Mouse (Mus musculus) layer of hippocampus, adult 8-10 months (tissue): ENCODE measurements at regions not wholly inside any gene's neighbourhood (a gene's known extent, or its start where the extent isn't known, plus 50 kb on each side); places are given as distances from the start of the nearest gene placed in this dataset.

ENCODE experiments used
- DNase-seq, 2 experiments: peaks; one replicate each; pipeline ENCODE4 v3.0.0; 2022; ENCODE audit warnings: low spot score in 2 of 2

DNA sequence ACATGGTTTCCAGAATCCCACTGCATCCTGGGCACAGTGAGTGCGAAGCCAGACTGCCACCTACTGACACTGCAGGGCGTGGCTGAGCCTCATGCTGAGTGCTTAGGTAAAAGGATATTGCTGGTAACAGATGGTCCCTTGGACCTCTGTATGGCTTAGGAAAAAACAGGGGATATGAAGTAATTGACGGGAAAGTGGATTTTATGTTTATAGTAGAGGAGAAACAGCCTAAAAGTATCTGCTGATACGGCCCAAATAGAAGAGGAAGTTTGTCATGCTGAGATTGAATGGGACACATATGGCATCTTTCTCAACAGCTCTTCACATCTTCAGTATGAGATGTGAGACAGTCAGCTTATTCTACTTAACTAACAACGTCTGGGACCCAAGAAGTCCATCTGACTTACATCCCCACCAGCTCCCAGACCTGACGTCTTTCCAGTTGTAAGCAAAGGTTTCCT is 182.1 kb downstream of the Rap2a start:
- DNase-seq, result peak in 1 of 2 experiments; percentile 52

DNA sequence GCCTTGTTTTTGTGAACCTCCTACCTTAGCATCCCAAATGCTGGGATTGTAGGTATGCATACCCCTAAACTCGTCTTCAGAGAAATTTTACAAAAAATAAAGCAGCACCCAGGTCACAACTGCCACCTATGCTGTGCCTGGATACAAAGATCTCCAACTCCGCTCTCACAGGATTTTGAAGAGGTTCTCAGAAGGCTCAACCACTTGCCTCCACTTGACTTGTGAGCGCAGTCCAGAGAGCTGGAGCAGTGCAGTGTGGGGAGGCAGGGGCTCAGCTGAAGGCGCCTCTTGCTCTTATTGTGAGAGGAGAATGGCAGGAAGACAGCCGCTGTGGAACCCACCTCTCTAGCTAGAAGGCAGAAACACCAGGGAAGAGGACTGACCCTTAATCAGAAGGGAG is 182.9 kb downstream of the Rap2a start:
- no peak for DNase-seq

DNA sequence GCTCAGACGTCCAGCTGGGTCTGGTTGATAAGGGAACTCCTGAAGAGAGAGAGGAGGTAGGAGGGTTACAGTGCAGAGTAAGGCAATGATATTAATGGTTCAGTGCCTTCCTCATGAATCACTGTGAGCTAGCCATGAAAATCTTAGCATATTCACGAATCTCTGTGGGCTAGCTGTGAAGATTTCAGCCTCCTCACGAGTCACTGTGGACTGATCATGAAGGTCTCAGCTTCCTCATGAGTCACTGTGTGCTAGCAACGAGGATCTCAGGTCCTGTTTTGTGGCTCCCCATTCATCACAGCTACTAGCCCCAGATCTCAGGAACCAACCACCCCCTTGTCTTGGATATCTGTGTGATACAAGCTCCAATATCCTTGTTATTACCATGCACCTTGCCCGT is 191.4 kb downstream of the Rap2a start:
- DNase-seq, result no peak

DNA sequence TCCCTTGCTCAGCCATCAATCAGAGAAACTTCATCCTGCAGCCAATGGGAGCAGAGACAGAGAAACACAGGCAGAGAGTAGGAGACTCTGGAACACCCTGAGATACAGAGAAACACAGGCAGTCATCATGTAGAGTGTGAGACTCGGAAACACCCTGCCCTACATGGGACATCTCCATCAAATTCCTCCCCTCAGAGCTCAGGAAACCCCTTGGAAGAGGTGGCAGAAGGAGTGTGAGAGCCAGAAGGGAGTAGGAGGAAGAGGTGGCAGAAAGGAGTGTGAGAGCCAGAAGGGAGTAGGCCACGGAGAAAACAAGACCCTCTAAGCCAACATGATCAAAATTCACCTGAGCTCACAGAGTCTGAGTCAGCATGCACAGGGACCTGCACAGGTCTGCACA is 197.5 kb downstream of the Rap2a start:
- DNase-seq, result no peak

DNA sequence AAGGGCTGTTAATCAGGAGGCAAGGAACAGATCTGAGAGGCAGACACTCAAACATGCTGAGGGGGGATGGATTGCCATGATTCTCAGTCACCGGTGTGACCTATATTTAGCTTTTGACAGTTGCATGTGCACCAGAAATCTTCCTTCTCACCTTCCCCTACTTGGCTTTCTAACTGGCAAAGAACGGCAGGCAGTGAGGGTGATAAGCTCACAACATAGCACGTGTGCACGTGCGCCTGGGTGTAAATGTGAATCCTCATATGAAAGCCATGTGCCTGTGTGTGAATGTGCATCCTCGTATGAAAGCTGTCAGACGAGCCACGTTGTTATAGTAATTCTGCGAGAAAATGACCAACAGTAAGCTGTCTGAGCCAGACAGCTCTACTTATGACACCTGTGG is 200.3 kb downstream of the Rap2a start:
- DNase-seq, result no peak

DNA sequence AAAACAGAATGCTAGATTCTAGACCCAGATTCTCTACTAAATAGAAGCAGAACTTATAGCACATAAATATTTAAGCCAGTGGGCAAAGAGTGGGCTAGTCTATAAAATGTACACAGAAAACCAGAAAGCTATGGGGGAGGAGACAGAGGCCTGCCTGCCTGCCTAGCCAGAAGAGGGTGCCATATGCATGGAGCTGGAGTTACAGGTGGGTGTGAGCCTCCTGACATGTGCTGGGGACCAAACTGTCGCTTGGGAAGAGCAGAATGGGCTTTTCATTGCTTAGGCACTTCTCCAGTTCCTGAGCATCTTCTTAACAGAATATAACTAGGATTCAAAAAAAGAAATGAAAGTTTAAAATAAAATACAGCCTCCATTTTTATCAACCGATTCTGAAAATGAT is 200.8 kb downstream of the Rap2a start:
- DNase-seq, result no peak

DNA sequence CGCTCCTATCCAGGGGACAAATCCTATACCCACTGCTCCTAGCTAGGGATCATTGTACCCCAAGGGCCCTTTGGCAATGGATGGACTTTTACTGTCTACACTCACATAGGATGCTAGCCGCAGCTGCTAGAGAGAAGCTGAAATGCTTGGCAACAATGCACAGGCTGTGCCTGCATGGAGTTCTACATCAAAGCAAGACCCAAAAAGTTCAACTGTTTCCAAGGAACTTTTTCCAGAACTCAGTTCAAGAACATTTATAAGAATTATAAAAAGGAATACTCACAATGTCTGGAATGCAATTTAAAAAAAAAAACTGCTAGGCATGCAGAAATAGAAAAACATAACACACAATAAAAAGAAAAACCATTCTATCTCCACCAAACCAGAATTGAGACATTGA is 202.0 kb downstream of the Rap2a start:
- no peak for DNase-seq

DNA sequence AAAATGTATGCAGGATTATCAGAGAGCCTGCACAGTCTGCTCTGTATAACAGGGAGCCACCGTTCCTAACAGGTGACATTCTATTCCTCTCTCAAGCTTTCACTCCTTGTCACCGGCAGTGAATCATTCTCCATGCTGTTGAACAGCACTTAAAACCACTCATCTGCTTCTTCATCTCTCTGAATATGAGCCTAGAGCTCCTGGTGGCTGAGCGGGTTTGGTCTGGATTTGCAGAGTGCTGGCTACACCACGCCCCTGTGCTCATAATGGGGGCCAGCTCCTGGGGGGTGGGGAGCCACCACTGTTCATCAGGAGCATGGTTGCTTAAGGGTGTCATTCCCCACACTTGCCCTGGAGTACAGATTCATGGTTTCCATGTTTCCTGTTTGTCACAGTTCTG is 207.0 kb downstream of the Rap2a start:
- no peak for DNase-seq

DNA sequence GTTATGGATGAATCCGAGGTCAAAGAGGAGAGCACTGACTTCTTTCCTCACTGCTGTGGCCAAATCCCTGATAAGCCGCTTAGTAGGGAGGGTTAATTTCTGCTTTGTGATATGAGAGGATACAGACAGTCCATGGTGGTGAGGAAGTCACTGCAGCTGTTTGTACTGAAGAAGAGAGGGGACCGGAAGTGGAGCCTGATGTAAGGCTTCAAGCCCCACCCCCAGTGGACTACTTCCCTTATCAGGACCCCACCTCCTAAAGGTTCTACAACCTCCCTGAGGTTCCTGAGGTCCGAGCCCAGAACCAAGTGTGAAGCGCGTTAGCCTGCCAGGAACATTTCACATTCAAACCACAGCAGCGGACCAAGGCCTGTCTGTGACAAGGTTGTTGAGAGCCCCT is 207.6 kb downstream of the Rap2a start:
- DNase-seq, result no peak

DNA sequence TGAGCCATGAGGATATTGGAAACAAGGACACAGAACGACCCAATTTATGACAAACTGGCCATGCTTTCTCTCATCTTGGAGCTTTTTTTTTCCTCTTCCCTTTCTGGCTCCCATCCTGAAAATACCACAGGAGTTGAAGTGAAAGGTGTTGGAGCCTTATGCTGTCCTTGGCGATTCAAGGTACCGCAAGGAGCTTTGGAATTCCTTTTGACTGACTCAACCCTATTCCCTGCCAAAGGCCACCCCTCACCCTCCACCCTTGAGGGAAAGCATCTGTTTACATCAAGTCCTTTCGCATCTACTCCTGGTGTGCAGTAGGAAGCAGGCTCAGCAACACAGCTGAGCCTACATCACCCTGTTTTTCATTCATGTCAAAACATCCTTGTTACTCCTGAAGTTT is 208.5 kb downstream of the Rap2a start:
- no peak for DNase-seq

DNA sequence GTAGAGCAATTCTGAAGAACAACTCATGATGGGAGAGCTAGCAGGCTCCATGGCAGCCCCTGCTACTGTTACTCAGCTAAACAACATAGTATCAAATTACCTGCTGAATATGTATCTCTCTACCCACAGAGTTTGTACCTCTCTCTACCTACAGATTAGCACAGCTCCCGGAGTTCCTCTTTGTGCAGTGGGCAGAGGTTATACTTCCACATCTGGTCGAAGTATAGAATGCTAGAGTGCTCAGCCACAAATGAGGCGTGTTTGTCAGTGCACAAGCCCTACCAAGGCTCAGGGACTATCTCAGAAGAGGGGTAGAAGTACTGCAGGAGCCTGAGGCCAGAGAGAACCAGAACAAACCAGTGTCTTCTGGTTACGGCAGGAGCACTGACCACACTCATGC is 211.6 kb upstream of the Ipo5 start:
- DNase-seq, result no peak

DNA sequence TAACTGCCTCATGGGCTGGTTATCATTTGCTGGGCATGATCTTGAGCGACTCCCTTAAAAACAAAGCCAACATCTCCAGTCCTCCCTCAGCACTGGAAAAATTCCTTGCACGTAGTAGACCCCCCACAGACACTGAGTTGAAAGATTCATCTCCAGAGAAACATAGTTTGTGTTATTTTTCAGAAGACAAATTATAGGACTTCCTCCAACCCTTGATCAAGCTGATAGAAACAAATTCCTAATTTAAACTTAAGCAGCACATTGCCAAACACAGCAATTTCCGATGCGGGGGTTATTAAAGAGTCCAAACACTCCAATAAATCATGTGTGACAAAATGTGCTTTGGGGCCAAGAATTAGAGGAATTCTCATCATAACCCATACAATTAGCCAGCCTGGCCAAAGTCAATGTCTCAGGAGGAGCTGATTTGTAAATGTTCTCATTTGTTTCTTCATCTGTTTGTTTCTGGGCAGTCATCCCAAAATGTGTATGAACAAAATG is 205.7 kb upstream of the Ipo5 start:
- DNase-seq, result no peak

DNA sequence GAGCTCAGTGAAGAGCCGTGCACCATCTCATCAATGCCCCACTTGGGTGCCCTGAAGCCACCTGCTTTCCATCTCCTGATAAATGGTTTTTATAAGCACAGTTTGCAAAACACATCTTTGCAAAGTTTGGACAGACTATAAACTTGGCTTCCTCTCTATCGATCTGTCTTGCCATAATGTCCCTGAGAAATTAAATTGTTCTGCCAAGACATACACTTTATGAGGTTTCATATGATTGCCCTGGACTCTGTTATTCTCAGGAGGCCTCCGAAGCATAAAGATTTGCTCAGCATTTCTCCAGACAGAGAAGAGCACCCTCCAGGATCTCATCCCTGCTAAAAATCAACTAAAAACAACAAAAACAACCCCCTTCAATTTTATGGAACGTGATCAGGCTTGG is 200.2 kb upstream of the Ipo5 start:
- DNase-seq, result no peak

DNA sequence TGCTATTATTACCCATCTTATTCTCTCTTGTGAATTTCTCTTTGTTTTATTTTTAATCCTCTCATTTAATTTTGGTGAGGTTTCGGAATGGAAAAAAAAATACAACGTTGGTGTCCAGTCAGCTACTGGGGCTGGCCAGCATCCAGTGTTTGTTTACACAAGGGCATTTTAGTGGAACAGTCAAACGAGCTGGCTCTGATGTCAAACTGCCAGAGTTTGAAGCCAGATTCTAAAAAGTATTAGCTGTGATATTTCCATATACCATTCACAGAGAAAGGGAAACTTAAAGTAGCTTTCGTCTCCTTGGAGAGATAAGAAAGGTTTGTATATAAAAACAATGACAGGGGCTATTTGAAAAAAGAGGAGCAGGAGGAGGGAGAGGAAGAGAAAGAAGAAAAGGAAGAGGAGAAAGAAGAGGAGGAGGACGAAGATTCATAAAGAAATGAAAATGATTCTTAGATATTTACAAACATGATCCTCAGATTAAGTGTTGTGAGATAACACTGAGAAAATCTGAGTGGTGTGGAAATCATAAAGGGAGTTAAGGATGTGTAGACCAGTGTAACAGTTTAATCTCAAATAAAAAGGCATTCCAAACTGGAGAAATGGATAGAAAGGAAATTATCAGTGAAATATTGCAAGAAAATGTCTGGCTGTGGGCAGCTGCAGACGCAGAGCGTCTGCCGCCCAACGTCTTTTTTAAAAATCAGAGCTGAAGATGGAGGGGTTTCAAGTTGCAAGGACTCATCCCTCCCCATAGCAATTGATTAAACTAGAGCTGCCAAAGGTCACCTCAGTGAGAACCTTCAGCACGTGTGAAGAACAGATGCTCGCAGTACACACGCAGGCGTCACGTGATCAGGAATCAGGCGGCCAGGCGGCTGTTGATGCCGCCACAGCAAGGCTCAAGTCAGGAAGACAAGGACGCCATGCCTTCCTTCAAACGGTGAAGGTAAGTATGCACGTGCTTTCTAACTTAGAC is 190.3 kb upstream of the Ipo5 start:
- no peak for DNase-seq

DNA sequence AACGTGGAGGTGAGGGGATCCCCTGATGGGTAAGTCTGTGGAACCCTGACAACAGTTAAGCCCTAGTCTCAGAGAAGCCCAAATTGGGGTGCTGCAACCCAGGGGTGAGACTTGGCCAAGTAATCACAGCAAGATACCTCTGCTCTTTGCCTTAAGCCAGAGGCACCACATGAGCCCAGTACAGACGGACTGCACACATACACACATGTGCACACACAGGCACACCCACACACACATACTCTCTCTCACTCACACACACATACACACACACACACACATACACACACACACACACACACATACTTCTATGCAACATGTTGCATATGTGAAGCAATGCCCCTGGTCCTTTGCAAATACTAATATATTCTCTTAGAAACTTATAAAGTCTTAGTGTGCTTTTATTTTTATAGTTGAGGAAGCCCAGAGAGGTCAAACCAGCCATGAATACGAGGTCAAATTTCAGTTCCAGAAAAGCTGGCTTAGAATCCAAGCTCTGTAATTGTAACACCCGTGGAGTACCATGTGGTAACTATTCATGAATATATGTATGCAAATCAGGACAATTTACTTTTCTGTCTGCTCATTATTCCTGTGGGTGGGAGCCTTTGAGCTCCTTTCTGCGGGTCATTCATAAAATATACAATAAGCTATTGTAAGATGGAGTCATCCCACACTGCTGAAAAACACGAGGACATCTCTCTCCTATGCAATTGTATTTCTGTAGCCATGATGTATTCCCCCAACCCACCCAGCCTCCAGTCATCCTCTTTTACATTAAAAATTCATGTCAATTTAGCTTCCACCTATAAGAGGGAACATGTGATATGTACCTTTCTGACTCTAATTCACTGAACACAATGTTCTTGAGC is 189.2 kb upstream of the Ipo5 start:
- DNase-seq, result no peak

DNA sequence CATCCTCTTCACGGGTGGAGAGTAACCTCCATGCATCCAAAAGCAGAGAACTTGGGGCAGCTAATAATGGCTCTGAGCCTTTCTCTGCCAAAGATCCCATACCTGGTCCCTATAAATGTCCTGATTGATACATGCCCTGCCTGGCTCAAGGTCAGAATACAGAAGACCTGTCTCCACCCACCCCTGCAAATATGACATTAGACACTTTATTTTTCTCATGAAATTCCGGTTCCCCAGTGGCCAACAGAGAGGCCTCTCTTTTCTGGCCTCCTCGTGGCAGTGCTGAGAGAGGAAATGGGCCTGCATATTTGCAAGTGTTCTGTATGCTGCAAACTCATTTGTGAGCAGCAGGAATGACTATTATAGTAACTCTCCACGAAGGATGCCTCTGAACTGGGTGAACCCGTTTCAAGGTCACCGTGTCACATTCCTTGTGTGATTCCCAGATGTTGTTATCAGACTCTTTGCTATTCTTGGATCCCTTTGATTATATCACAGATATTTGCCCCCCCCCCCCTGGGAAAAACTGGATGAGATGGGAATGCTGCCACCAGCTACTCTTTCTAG is 188.4 kb upstream of the Ipo5 start:
- no peak for DNase-seq

DNA sequence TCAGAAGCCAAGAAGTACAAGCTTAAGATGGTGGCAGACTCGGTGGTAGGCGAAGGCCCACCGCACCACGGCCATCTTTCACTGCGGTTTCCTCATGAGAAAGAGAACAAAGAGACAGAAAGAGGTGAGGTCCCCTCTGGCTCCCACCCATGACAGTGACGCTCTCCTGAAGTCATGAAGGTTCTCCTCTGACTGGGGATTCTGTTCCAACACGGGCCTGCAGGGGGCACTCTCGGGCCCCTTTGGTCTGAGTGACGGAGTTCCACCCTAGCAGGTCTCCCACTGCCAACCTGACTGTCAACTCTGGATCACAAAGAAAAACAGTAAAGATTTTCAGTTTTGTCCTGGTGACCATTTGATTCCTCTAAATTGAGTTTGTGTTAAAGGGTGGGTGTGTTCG is 182.9 kb upstream of the Ipo5 start:
- DNase-seq, result no peak

DNA sequence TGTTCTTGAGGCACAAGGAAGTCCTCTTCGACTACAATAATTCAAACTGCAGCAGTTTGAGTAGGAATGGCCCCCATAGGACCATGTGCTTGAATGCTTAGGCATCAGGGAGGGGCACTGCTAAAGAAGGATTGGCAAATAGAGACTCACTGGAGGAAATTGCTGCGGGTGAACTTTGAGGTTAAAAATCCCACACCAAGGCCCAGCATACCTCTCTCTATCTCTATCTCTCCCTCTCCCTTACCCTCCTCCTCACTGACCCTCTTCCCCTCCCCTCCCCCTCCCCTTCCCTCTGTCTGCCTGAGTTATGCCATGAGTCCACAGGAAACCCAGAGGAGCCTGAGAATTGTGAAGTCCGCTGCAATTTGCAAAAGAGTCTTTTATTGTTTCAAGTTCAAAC is 180.8 kb upstream of the Ipo5 start:
- no peak for DNase-seq

DNA sequence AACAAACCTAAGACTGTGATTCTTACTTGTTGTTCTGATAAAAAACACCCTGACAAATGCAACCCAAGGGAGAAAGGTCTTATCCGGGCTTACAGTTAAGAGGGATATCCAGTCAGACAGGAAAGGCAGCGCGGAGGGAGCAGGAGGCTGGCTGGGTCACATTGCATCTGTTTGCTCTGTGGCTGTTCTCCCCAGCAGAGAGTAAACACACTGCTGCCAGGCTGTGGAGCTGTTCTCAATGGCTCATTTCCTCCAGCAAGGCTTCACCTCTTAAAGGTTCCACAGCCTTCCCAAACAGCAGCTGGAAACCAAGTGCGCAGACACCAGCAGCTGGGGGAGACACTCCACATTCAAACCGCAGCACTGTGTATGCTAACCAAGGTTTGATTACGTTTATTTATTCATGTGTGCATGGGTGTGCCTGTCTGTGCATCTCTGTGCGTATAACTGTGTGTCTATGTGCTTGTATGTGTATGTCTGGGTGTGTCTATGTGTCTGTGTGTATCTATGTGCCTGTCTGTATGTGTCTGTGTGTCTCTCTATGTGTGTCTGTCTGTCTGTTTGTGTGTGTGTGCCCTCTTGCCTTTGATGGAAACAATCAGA is 179.2 kb upstream of the Ipo5 start:
- no peak for DNase-seq

DNA sequence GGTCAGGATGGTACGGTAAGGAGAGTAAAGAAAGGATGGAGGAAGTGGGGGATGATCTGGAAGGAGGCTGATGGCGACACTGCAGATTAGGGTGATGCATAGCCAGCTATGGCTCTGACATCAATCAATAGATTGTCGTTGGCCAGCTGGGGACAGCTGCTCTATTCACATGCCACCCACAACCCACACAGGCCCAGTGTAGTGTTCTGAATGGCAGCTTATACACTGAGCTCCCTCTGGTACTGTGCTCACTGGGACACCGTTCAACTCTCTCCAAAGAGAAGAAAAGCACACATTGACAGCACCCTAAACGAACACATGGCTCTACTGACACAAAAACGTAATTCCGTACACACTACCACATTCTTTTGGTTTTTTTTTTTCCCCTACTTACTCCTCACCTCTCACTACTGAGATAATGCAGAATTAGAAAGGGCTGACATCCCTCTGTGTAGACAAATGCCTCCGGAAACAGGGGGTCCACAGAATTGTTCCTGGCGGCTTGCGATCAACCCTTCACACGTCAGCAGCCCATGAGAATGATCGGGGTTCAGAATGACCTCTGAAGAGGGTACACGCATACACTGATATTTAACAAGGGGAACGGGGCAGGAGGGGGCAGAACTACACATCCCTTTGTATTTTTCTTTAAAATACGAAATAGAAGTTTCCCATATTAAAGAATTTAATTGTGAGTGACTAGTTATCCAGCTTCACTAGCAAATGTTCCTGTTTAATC is 178.5 kb upstream of the Ipo5 start:
- DNase-seq, result peak; percentile 51 to 59
